Mouse (Mus musculus): ENCODE measurements around the gene Gm20517. TPM values are rescaled to one million over a fixed set of nuclear protein-coding genes. Genes with fewer than 3 reads are reported as not detected.

Gm20517 gene
- polyA plus RNA-seq, 1 experiment: 1.3 TPM

- Histone ChIP-seq H3ac (ENCODE audit: control insufficient read depth, insufficient read length, low read depth) (no peak overlapping the region), H3K27me3 (ENCODE audit: control insufficient read depth, insufficient read depth, insufficient read length) (no peaks in the 10 kb centered on the region), H3K79me2 (ENCODE audit: control insufficient read depth, insufficient read depth) (peaks cover 23% of the 10 kb centered on the region), H3K36me3 (ENCODE audit: control insufficient read depth, insufficient read depth) (peaks cover 45% of the 10 kb centered on the region), H3K79me3 (ENCODE audit: low read depth) (peaks cover 2% of the 10 kb centered on the region), H3K4me3 (ENCODE audit: insufficient read depth, poor library complexity, severe bottlenecking) (no peak overlapping the region)
- TF ChIP-seq MYOD1 (IDR thresholded peaks at IDR 0.05; ENCODE audit: control insufficient read depth, insufficient read length, low read depth) (no peak), MYOG (IDR thresholded peaks at IDR 0.05; ENCODE audit: control insufficient read depth, extremely low read depth, insufficient read length) (no peak), CTCF (IDR thresholded peaks at IDR 0.05; ENCODE audit: control insufficient read depth, insufficient read depth, insufficient read length) (no peak), FOSL1 (IDR thresholded peaks at IDR 0.05; ENCODE audit: insufficient read depth, low read length, poor library complexity, severe bottlenecking) (no peak), USF1 (IDR thresholded peaks at IDR 0.05; ENCODE audit: low read depth) (no peak), MAX (IDR thresholded peaks at IDR 0.05) (no peak), CEBPB (IDR thresholded peaks at IDR 0.05; ENCODE audit: low read depth) (no peak)
Observed at GRCm38 (mm10) chr17:47625088-47625487, 13.7 kb downstream of the Gm20517 start.

- peaks cover 45% of the 10 kb centered on the region for H3K36me3 ChIP-seq (ENCODE audit: control insufficient read depth, insufficient read depth)
- TF ChIP-seq CTCF (IDR thresholded peaks at IDR 0.05; ENCODE audit: control insufficient read depth, insufficient read depth, insufficient read length) (no peak), USF1 (IDR thresholded peaks at IDR 0.05; ENCODE audit: low read depth) (no peak), MYOG (IDR thresholded peaks at IDR 0.05; ENCODE audit: control insufficient read depth, extremely low read depth, insufficient read length) (no peak), FOSL1 (IDR thresholded peaks at IDR 0.05; ENCODE audit: insufficient read depth, low read length, poor library complexity, severe bottlenecking) (no peak), MYOD1 (IDR thresholded peaks at IDR 0.05; ENCODE audit: control insufficient read depth, insufficient read length, low read depth) (no peak), MAX (IDR thresholded peaks at IDR 0.05) (no peak), CEBPB (IDR thresholded peaks at IDR 0.05; ENCODE audit: low read depth) (no peak)
Observed at GRCm38 (mm10) chr17:47626031-47626430, 14.6 kb downstream of the Gm20517 start.

GRCm38 (mm10) chr17:47627791-47628190, 16.4 kb downstream of the Gm20517 start:
- peaks cover 22% of the 10 kb centered on the region for H3K79me2 ChIP-seq (ENCODE audit: control insufficient read depth, insufficient read depth)
- H3K79me3 ChIP-seq (ENCODE audit: low read depth): peaks cover 1% of the 10 kb centered on the region
- H3K36me3 ChIP-seq (ENCODE audit: control insufficient read depth, insufficient read depth): peaks cover 30% of the 10 kb centered on the region
- no peak overlapping the region for H3K4me3 ChIP-seq (ENCODE audit: insufficient read depth, poor library complexity, severe bottlenecking)
- H3ac ChIP-seq (ENCODE audit: control insufficient read depth, insufficient read length, low read depth): no peak overlapping the region
- no peaks in the 10 kb centered on the region for H3K27me3 ChIP-seq (ENCODE audit: control insufficient read depth, insufficient read depth, insufficient read length)
- TF ChIP-seq CTCF (IDR thresholded peaks at IDR 0.05; ENCODE audit: control insufficient read depth, insufficient read depth, insufficient read length) (no peak), CEBPB (IDR thresholded peaks at IDR 0.05; ENCODE audit: low read depth) (no peak), MAX (IDR thresholded peaks at IDR 0.05) (no peak), MYOD1 (IDR thresholded peaks at IDR 0.05; ENCODE audit: control insufficient read depth, insufficient read length, low read depth) (no peak), USF1 (IDR thresholded peaks at IDR 0.05; ENCODE audit: low read depth) (no peak), MYOG (IDR thresholded peaks at IDR 0.05; ENCODE audit: control insufficient read depth, extremely low read depth, insufficient read length) (no peak), FOSL1 (IDR thresholded peaks at IDR 0.05; ENCODE audit: insufficient read depth, low read length, poor library complexity, severe bottlenecking) (no peak)

More at GRCm38 (mm10) chr17:47626031-47626430, 14.6 kb downstream of the Gm20517 start:
- H3K79me3 ChIP-seq (ENCODE audit: low read depth): peaks cover 1% of the 10 kb centered on the region
- no peaks in the 10 kb centered on the region for H3K27me3 ChIP-seq (ENCODE audit: control insufficient read depth, insufficient read depth, insufficient read length)
- no peak overlapping the region for H3K4me3 ChIP-seq (ENCODE audit: insufficient read depth, poor library complexity, severe bottlenecking)
- no peak overlapping the region for H3ac ChIP-seq (ENCODE audit: control insufficient read depth, insufficient read length, low read depth)
- H3K79me2 ChIP-seq (ENCODE audit: control insufficient read depth, insufficient read depth): peaks cover 19% of the 10 kb centered on the region

- H3K4me3 ChIP-seq (ENCODE audit: insufficient read depth, poor library complexity, severe bottlenecking): peak overlapping the region; percentile 50
- H3K27me3 ChIP-seq (ENCODE audit: control insufficient read depth, insufficient read depth, insufficient read length): no peaks in the 10 kb centered on the region
- H3K79me3 ChIP-seq (ENCODE audit: low read depth): peaks cover 1% of the 10 kb centered on the region
- peak overlapping the region; percentile 66 for H3ac ChIP-seq (ENCODE audit: control insufficient read depth, insufficient read length, low read depth)
- peak; percentile 69 for TF ChIP-seq MAX (IDR thresholded peaks at IDR 0.05)
- TF ChIP-seq MYOD1 (IDR thresholded peaks at IDR 0.05; ENCODE audit: control insufficient read depth, insufficient read length, low read depth): peak; percentile 48
- no peak for TF ChIP-seq FOSL1 (IDR thresholded peaks at IDR 0.05; ENCODE audit: insufficient read depth, low read length, poor library complexity, severe bottlenecking)
- TF ChIP-seq CEBPB (IDR thresholded peaks at IDR 0.05; ENCODE audit: low read depth): peak; percentile 34
- peaks cover 19% of the 10 kb centered on the region for H3K36me3 ChIP-seq (ENCODE audit: control insufficient read depth, insufficient read depth)
- peaks cover 9% of the 10 kb centered on the region for H3K79me2 ChIP-seq (ENCODE audit: control insufficient read depth, insufficient read depth)
Observed at GRCm38 (mm10) chr17:47628851-47629676, 17.7 kb downstream of the Gm20517 start.

- H3K27me3 ChIP-seq (ENCODE audit: control insufficient read depth, insufficient read depth, insufficient read length): no peaks in the 10 kb centered on the region
- TF ChIP-seq MYOD1 (IDR thresholded peaks at IDR 0.05; ENCODE audit: control insufficient read depth, insufficient read length, low read depth) (no peak), CTCF (IDR thresholded peaks at IDR 0.05; ENCODE audit: control insufficient read depth, insufficient read depth, insufficient read length) (no peak), USF1 (IDR thresholded peaks at IDR 0.05; ENCODE audit: low read depth) (no peak), MAX (IDR thresholded peaks at IDR 0.05) (no peak), CEBPB (IDR thresholded peaks at IDR 0.05; ENCODE audit: low read depth) (no peak), MYOG (IDR thresholded peaks at IDR 0.05; ENCODE audit: control insufficient read depth, extremely low read depth, insufficient read length) (no peak), FOSL1 (IDR thresholded peaks at IDR 0.05; ENCODE audit: insufficient read depth, low read length, poor library complexity, severe bottlenecking) (no peak)
- H3ac ChIP-seq (ENCODE audit: control insufficient read depth, insufficient read length, low read depth): peak overlapping the region; percentile 56
Observed at GRCm38 (mm10) chr17:47629717-47630677, 18.6 kb downstream of the Gm20517 start.

More at GRCm38 (mm10) chr17:47629717-47630677, 18.6 kb downstream of the Gm20517 start:
- H3K36me3 ChIP-seq (ENCODE audit: control insufficient read depth, insufficient read depth): peaks cover 13% of the 10 kb centered on the region
- peaks cover 1% of the 10 kb centered on the region for H3K79me3 ChIP-seq (ENCODE audit: low read depth)
- H3K79me2 ChIP-seq (ENCODE audit: control insufficient read depth, insufficient read depth): peaks cover 8% of the 10 kb centered on the region
- H3K4me3 ChIP-seq (ENCODE audit: insufficient read depth, poor library complexity, severe bottlenecking): peak overlapping the region; percentile 50

Data from C2C12 (cell line).